Mouse (Mus musculus) lung, postnatal 4 days (tissue): ENCODE data around the gene Scyl3.

Experiments used
- DNase-seq, 2 experiments: peaks; one replicate each; pipeline ENCODE4 v3.0.0; 2021

The Scyl3 gene

DNA sequence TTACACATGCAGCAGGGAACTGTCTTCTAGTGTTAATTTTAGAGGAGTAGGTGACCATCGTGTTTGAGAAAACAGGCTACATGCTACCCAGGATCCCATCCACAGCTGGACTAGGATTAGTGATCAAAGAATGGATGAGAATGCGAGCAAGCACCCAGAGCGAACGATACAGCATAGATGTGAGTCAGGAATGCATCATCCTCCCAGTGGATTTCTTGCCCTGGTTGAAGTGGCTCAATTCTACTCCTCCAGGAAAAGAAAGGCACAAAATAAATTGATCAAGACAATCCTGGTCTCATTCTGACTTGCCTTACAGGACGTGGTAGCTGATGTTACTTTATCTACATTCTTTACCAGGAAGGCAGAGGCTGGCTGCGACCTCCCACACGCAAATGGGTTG lies at the start of gene Scyl3:
TSS of gene Scyl3 (plus strand) at position 255 of the 400 bp plus-strand sequence.
- DNase-seq = no peak

DNA sequence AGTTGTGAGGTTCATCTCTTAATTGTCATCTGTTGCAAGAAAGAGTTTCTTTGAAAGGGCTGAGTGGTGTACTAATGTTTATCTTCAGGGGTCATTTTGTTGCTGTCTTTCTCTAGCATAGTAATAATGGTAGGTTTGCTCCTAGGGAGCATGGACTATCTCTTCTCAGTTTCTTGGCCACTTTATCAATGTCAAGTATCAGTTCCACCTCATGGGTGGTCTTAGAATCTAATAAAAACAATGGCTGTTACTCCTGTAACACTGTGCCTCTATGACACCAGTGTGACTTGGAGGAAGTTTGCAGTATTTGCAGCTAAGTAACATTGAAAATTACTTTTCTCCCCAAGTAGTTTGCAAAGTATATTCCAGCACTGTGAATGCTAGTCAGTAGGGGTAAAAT lies 39.3 kb upstream of the Scyl3 start:
- no peak for DNase-seq

- DNase-seq = no peak
These were observed 35.6 kb upstream of the Scyl3 start for GRCm38 (mm10) chr1:163893294-163893693.

GRCm38 (mm10) chr1:163893774-163894527 lies 34.9 kb upstream of the Scyl3 start:
- DNase-seq = no peak

GRCm38 (mm10) chr1:163898291-163898764 lies 30.6 kb upstream of the Scyl3 start:
- no peak for DNase-seq

GRCm38 (mm10) chr1:163899575-163899974 lies 29.3 kb upstream of the Scyl3 start:
- no peak for DNase-seq

- no peak for DNase-seq
These were observed 28.7 kb upstream of the Scyl3 start for GRCm38 (mm10) chr1:163900168-163900567.

DNA sequence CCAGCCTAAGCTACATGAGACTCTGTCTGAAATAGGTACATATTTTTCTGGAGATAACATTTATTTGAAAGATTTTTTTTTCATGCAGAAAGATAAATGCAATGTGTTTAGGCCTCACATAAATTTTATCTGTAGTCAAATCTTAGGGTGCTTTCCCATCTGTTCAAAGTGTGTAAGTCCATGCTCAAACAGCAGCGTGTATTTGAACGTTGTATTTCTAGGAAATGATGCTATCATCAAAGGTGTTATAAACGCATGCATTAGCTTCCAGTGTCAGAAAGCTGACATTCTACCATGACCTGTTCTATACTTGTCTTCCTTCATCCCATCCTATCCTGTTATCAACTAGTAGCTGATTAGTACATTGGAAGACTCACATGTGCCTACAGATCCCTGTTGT lies 25.5 kb upstream of the Scyl3 start:
- no peak for DNase-seq

- DNase-seq = no peak
These were observed 21.7 kb upstream of the Scyl3 start for GRCm38 (mm10) chr1:163907007-163907811.

- DNase-seq = no peak
These were observed 20.5 kb upstream of the Scyl3 start for GRCm38 (mm10) chr1:163908389-163908788.

DNA sequence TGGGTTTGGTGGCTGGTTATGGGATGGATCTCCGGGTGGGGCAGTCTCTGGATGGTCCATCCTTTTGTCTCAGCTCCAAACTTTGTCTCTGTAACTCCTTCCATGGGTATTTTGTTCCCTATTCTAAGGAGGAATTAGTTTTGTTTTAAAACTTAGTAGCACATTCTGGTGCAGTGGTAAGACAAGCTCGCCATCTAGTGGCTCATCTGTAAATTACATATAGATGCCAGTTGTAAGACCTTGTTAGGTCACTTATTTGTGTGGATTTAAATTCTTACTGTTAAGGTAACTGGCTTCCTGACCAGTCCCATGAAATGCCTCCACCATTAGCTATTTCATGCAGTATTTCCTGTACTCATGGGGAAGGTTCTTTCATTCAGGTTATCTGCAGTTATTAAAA lies 18.6 kb upstream of the Scyl3 start:
- DNase-seq = peak in 1 of 2 experiments; percentile 26

- no peak for DNase-seq
These were observed 18.1 kb upstream of the Scyl3 start for GRCm38 (mm10) chr1:163910785-163911184.

GRCm38 (mm10) chr1:163911981-163912380 lies 16.9 kb upstream of the Scyl3 start:
- DNase-seq = no peak

DNA sequence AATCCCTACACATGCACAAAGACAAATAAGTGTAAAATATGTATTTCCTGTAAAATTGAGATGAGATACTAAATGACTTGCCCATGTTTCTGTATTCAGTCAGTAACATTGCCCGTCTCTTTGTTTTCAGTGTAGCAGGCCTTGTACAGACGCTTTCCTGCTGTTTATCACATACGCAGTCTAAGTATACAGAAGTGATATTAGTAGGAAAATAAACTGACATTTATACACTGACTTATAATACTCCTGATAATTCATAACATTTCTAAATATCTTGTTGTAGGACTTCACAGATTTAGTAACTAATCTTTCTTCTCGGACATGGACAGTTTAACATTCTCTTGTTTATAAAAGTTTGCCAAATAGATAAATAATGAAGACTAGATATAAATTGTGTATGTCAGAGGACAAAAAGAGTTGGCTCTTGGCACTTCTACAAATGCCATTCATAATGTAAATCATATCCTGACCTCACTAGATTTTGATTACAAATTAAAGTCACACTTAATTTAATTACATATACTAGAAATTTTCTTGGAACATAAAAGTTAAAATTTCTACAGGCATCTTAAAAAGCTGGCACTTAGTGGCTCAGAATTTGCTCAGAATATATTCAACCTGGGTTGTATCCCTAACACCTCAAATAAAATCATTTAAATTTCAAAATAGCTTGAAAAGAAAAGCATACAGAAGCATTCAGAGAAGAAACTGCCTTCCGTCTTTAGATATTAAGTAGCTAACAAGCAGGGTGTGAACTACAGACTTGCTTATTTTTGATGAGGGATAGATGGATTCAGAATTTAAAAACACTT lies 11.3 kb upstream of the Scyl3 start:
- DNase-seq = no peak

DNA sequence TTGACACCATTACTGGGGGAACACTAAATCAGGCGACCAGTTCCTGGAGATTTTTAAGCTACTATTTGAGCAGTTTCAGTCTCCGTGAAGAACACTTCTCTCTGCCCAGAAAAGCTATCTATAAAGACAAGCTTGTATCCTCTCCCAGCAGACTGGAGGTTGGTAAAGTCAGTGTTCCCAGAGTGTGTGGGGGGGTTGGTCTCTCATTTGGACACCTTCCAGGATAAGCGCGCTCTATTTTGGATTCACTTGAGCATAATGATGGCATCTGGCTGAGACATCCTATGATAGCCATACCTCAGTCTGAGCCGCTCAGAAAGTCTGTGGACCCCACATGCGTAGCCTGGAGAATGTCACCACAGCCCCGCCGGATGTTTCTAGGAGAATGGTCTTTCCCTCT lies 4.8 kb upstream of the Scyl3 start:
- DNase-seq = no peak

- peak; percentile 90 to 92 for DNase-seq
These were observed 947 bp downstream of the Scyl3 start for GRCm38 (mm10) chr1:163929636-163930457.

DNA sequence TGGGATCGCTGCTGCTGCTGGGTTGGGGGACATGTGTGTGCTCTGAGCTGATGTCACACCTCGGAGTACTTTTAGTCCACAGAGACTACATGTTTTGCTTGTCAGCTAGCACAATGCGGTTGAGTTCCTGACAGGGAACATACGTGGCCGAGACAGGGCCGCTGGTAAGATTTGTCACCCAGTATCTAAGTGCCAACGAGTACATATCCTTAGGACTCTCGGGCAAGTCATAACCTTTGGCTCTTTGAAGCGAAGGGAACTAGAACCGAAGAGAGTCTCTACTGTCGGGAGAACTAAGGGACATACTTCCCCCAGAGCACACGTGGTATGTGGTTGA lies 1.5 kb downstream of the Scyl3 start:
- no peak for DNase-seq

DNA sequence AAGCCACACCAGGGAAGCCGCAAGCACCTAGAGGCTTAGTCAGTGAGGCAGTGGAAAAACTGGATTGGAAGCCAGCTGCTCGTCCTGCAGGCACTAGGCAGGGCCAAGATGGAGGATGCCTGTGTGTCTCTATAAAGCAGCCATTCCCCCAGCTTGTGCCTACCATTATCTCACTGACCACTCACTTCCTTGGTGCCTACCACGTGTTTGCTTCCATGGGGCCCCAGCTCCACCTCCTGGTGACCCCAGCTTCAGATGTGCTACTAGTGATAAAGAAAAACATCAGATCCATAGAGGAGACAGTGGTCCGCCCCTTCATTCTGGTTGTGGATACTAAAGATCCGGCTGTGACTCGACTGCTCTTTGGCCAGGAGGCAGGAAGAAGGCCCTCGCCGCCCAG lies 2.9 kb downstream of the Scyl3 start:
- no peak for DNase-seq

DNA sequence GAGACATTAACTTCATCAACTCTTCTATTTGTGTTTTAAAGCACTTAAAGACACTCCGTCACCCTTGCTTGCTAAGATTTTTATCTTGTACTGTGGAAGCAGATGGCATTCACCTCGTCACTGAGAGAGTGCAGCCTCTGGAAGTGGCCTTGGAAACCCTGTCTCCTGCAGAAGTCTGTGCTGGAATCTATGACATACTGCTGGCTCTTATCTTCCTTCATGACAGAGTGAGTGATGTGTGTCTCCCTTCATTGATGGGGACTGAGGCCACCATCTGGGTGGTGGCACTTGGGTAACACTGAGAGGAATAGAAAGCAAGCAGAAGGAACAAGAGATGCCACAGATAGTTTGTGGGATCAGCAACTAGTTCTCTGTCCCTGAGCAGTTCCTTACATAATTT lies 5.7 kb downstream of the Scyl3 start:
- DNase-seq = no peak

DNA sequence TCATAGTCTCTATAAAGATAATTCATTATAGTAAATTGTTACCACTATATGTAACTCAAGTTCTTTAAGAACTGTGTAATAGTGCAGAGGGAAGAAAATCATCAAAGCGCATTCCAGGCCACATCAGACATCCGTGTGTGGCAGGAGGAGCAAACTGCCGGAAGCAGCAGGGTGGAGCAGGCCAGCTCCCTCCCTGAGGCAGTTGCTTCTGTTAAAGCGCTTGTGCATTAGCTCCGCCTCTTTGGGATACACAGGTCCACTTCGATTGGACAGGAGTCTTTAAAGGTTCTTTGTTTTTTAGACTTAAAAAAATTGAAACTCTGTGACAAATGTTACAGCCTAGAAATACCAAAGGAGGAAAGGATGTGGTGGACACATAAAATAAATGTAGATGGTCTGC lies 13.2 kb downstream of the Scyl3 start:
- no peak for DNase-seq

DNA sequence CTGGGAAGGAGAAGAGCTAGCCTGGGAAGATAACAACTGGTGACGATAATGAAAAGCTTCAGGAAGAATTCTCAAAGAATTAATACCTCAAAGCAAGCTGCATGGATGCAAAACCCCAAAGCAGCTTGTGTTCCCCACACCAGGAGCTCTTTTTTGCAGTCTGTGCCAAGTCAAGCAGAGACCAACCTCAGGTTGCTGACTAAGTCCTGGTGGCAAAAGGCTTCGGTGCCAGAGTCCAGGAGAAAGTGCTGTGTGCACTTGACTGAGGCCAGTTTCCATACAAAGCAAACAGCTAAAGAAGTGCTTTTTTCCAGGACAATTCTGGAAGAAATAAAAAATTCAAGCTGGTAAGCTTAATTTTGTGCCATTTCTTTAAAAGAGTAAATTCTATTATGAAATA lies 24.5 kb downstream of the Scyl3 start:
- DNase-seq = no peak

DNA sequence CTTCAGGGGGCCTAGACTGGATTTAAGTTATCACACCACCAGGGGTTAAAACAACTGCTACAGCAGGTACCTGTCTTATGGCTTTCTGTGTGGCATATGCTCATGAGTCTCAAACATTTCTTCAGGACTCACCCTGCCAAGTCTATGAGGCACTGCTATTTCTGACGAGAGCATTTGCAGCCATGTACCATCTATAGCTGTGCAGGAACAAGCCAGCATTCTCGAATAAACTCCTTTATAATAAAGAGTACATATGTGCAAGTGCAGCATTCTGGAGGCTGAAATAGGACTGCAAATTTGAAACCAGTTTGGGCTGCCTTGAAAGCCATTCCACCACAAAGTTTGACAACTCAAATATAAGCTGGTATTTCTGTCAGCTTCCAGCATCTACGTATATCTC lies 29.1 kb downstream of the Scyl3 start:
- no peak for DNase-seq
